Mouse (Mus musculus) layer of hippocampus, postnatal 36 days (tissue): Measurements from ENCODE around the gene Lax1. TPM values are rescaled to one million over a fixed set of nuclear protein-coding genes. Genes with fewer than 3 reads are reported as not detected.
"Not testable (repeated sequence)": the region's sequence is repeated elsewhere in the genome, so short reads cannot be mapped to it uniquely, and the experiment has no call there.

ENCODE experiments used
- DNase-seq, 2 experiments: peaks; one replicate each; pipeline ENCODE4 v3.0.0; 2022
- total RNA-seq, 2 experiments: library from RNA; stranded (reverse); gene quantifications; 2 replicates each; pipeline ENCODE4 v1.2.3; 2021

Gene Lax1
- total RNA-seq = not detected

DNA sequence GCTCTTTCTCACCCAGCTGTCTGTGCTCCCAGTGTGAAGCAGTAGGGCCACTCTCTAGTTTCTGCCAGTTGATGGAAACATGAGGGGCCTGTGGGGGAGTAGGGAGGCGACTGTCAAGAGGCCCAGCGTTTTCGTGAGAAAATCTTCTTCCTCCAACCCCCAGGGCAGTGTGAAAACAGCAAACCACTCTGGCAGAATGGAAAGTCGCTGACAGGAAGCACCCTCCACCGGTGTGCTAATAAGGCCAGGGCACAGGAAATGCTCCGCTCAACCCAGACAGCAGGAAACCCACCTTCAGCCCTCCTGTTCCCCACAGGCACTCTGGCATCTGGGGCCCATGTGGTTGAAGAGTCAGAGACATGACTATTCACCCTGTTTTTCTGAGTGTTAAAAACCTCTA is at the start of gene Lax1:
TSS of gene Lax1 (minus strand) at position 212 of the 400 bp plus-strand sequence.
- no peak for DNase-seq

DNA sequence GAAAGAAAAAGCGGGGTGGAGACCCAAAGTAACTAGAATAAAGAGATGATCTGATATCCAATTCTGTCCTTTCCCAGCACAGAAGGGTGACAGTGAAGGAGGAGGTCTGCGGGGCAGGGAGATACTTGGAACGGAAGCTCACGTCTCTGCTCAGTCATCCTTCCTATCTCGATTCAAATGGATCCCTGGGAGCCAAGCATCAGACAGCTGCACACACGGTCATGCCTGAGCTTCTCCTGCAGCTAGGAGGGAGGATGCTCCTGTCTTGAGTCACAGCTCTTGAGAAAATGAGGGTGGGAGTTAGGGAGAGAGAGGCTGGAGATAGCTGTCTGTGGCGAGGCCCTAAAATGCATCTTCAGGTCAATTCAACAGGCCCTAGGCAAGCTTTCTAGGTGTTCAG is 46.8 kb upstream of the Lax1 start:
- no peak for DNase-seq

DNA sequence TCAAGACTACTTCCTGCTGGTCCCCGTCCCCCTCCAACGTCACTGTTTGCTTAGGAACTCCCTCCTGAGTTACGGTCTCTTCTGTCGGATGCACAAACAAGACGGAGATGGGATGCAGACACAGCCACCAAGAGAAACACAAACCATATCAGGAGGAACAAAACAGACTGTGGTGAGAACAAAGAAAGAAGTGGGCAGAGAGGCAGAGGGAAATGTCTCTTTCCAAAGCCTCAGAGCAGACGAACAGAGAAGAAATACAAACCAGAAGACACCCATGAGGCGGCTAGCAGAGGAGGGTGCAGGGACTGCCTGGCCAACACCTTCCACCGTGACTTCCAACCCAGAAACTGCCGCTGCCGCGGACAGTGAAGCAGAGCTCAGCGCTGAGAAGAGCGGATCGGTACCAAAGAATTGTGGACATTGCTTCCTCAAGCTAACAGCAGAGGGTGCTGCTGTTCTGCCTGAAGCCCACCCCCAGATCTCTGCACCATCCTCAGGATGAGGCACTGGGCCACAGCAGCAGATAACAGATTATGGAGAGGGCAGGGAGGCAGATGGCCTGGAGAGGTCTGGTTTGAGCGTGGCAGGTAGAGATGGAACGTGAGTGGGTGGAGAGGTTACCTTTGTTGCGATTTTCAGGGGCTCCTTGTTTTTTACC is 46.2 kb upstream of the Lax1 start:
- DNase-seq = peak; percentile 72 to 79

DNA sequence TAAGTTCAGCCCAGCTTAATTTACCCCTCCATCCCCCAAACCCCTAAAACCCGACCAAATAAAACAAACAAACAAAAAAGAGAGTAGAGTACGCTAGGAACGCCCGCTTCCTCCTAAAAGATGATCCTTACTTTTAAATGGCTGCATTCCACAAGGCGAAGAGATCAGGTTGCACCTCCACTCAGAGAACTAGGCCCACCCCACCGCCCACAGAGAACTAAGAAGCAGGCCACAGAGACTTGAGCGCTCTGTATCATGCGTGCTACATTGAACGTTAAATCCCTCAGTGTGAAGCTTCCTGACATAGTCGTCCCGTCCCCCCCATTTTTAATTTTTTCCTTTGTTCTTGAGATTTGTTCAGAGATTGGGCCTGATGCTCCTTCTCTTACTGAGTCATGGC is 42.9 kb upstream of the Lax1 start:
- DNase-seq = no peak

DNA sequence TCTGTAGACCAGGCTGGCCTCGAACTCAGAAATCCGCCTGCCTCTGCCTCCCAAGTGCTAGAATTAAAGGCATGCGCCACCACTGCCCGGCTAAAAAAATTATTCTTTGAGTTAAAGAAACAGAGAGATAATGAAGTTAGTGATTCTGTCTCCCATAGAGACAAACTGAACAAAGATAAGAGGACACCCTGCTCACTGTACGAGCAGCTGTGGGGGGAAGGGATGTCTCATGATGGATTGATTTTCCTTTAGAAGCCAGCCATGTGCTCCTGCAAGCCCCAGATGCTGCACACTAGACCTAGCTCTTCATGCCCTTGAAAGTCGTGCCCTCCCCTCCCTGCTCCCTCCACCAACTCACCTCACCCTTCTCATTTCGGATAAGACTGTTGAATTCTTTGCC is 38.4 kb upstream of the Lax1 start:
- no peak for DNase-seq

DNA sequence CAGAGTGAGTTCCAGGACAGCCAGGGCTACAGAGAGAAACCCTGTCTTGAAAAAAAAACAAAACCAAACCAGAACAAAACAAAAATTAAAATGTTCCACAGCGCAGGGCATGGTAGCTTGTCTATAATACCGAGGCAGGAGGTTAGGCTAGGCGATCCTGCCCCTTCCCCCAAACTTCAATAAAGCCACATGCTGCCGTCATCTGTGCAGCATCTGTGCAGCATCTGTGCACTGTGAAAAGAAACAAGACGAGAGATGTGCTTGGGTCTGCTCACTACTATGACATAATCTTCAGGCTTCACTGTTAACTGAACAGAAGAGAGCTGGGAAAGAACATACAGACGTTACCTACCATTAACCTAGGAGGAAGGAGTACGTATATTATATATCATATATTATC is 30.4 kb upstream of the Lax1 start:
- DNase-seq = no peak

DNA sequence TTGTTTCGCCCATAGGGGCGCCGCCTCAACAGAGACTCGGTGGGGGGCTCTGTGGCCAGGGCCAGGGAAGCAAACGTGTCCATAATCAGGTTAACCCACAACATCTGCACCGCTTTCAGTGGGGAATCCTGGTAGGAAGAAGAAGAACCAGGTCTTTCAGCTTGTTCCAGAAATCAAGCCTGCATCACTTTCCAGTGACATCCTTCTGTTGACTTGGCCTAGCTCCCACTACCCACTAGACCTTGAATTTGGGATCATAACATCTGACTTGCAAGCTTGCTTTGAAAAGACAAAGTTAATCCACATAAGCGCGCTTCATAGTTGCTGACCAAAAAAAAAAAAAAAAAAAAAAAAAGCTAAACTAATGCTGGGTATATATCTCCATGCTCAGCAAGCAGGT is 28.9 kb upstream of the Lax1 start:
- DNase-seq = no peak

DNA sequence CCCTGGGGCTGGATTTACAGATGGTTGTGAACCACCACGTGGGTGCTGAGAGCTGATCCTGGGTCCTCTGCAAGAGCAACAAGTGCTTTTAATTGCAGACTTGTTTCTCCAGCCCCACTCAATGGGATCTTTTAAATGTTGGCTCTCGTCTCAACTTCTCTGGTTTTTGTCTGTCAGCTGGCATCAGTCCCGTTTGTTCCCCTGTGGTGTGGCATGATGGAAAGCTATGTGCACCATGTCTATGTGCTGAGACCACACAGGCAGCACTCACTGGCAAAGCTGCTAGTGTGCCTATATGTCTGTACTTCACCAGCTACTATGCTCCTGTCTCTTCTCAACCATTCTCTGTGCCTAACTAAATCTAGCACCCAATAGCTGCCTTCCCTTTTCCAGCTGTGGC is 28.4 kb upstream of the Lax1 start:
- no peak for DNase-seq

DNA sequence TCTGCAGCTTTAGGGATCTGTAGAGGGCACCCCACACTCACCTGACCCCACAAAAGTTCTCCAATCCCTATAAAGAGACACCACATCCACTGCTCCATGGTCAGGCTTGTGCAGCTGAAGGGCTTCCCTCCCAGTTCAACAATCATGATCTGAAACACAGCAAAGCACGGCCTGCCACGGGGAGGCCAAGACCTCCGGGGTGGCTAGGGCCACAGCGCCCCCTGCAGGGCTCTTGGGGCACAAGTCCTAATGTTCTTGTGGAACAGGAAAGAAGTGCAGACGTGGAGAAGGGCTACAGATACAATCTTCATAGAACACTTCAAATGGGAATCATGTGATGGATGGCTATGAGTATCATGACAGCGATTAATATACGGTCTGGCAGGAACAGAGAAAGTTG is 26.6 kb upstream of the Lax1 start:
- DNase-seq = no peak

DNA sequence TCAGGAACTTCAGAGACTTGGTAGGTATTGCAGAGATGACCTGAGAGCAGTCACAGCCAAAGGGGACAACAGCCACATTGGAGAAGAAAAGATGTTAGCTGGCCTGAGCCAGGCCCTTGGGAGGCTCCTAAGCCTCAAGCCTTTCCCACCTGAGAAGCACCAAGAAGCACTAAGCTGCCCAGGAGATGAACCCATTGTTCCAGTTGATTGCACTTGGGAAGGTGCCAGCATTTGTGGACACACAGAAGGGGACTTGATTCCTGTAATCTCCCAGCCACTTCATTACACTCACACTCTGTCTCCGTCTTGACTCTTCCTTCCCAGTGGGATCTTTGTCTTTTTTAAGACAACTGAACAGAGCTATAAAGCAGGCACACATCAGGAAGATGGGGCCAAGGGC is 25.3 kb upstream of the Lax1 start:
- no peak for DNase-seq

DNA sequence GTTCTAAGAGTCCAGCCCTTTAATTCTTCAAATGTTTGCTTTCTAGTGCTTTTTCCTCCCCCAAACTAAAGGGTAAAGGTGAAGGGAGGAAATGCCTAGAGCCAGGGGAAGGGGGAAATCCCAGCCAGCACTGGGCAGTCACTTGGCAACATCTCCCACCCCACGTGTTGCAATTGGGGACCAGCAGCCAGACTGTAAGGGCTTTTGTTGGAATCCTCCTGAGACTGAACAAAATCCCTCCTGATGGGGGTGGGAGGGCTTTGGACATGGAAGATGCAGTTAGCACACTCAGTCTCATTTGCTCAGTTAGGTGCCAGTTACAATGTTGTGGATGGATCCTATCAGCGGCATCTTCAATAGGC is 23.1 kb upstream of the Lax1 start:
- DNase-seq = no peak

DNA sequence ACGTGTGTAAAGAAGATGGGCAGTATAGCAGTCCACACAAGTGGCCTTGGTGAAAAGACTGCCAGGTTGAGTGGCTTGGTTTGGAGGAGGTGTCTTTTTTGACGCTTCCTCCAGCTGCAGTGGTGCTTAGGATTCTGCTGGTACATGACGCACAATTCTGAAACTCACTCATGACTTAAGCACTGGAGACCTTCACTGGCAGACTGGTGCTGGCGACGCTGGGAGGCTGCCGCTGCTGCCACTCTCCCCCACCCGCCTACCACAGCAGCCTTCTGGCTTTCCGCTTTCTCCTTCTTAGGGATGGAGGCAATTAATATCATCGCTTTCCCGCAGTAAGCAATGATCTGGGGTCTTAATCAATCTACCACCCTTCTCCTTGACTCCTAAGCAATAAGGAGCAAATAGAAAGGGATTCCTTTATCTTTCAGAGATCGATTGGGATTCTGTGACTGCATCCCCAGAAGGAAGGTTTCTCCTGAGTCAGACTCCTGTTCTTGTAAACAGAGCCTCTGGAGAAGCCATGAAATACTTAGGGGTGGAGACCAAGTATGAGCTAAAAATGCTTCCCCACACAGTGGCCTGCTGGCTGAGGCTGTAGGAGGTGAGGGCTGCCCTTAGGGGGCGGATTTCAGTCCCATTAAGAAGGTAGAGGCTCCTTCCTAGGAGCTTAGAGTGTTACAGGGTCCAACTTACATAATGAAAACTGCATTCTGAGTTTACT is 22.5 kb upstream of the Lax1 start:
- no peak for DNase-seq

DNA sequence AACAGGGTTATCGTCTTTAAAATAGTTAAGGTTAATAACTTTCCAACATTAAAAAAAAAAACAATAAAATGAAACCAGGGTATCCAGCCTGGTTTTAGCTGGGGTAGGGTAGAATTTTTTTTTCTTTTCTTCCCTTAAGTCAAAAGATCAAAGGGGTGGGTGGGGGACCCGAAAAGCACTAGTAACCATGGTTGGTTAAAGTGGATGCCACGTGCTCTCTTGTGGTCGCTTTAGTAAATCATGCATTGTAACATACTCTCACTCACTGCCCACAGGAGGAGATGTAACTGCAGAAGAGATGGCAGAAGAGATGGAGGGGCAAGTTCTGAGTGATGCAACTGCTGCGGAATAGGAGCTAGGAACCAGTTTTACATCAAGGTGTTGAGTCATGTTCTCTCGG is 21.5 kb upstream of the Lax1 start:
- no peak for DNase-seq

DNA sequence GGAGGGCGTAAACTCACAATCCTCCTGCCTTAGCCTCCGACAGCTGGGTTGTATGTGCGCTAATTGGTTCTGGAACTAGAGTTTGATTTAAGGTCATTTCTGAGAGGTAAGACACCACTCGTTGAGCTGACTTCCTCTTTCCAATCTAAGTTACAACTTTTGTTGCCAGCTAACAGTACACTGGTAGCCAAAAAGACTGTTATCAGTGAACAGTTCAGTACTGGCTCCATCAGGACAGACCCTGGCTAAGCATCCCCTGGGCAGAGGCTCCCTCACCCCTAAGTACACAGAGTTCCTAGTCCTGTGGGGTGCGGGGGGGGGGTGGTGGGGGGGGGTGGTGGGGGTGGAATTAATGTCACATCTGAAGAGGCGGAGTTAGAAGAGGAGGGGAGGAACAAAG is 21.0 kb upstream of the Lax1 start:
- no peak for DNase-seq

DNA sequence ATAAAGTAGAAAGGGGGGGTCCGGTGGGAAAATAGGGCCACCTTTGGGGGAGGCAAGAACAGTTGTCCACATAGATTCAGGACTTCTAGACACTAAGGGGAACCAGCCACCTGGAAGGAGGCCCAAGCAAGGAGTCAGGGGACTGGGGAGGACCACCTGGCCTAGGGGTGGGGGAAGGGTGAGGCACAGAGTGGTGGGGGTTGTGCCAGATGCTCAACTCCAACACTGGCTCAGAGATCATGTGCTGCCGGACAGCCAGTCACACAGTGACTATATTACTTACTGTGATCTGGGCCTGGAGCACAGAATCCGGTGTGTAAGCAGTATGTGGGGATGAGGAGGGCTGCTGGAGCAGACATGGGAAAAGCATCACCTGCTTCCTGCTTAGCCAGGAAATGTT is 19.4 kb upstream of the Lax1 start:
- no peak for DNase-seq

DNA sequence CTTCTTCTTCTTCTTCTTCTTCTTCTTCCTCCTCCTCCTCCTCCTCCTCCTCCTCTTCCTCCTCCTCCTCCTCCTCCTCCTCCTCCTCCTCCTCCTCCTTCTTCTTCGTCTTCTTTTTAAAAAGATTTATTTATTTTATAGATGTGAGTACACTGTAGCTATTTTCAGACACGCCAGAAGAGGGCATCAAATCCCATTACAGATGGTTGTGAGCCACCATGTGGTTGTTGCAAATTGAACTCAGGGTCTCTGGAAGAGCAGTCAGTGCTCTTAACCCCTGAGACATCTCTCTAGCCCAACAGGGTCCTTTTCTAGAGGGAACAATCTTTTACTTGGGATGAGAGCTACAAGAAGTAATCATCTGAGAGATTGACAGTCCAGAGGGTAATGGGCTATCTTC is 11.9 kb upstream of the Lax1 start:
- DNase-seq = not testable (repeated sequence)

DNA sequence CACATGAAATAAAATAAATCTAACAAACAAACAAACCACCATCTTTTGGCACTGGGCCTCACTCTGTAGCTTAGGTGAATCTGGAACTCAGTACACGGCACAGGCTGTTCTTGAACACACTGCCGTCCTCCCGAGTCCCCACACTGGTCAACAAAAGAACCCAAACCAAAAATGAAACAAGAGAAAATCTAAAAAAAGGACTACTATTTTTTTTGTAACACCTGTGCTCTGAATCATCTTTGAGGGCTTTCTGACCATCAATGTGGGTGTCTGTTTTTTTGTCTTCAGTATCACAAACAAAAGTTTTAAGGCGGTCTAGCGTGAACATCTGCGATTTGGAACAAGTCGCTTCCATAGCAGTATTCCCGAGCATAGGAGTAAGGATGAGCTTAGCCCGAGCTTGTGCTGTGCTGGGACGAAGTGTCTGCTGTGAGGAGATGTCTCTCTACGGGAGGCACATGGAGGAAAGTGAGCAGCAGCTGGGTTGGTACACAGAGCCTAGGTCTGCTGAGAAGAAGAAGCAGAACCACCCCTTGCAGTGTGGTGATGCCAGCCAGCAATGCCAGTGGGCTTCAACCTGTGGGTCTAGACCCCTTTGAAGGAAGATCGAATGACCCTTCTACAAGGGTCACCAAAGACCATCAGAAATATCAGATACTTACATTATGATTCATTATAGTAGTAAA is 8.2 kb upstream of the Lax1 start:
- DNase-seq = no peak

DNA sequence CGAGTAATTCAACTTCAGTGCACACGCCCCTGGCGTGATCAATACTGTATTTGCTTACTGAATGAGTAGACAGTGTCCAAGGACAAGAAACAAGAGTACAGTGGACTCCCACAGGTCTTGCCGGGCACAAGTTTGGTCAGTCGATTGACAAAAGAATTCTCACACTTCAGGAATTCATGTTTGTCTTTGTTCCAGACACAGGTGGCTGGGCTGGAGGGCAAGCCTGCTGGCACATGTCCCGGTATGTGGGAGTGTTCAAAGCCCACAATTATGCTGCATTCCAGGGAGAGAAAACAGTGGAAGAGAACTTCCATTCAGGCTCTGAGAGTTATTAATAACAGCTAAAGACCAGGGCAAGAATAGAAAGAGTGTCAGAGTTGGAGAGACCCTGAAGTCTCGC is 6.0 kb upstream of the Lax1 start:
- peak in 1 of 2 experiments; percentile 11 for DNase-seq

DNA sequence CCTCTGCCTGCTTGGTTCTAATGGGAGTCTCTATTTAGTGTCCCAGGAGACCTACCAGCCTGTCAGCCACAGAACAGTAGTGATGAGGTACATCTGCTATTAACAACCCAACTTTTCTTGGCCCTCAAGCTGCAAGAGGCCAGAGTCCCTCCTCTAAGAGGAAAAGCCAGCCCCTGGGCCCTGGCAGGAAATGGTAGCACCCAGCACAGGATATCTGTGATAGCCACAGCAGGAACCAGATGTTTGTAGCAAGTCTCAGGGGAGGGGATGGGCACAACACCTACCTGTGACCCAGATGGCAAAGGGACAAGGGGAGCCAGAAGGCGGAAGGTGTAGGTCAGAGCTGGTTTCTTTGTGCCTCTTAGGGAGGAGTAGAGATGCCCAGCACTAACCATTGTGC is 5.0 kb upstream of the Lax1 start:
- DNase-seq = no peak

DNA sequence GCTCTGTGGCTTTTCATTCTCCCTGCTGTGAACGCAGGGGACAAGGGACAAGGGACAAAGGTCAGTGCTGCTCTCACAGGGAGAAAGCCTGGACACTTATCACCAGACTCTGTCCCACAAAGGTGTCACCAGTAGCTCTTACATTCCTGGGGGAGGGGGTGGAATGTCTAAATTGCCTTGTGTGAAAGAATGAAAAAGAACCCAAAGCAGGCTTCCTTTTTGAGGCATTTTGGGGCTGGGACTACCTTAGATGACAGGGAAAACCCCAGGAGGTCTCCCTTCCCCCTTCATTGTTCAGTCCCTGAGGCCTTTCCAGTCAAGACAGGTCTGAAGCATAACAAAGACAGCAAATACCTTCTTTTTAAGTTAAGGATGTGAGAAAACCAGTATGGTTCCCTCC is 4.4 kb upstream of the Lax1 start:
- DNase-seq = no peak

DNA sequence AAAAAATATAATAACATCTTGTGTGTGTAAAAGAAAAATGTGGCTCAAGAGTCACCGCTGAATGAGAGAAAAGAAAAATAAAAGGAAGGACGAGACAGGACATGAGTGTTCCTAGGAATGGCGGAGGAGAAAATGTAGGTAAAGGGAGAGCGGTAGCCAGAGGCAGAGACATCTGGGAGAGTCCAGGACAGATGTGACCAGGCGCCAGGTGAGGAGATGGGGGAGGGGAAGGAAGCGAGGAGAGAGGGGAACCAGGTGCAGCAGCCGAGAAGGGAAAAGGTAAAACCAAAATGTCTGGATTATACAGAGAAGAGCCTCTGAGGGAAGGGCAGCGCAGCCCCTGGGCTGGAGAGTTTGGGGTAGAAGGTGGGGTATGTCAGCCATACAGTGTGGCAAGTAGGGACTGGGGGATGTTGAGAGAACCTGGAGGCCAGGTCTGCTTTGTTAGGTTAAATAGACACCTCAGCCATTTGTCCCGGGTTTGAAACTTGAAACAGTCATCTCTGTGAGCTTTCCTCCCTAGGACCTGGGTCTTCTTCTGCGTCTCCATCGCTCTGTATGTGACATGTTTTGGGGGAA is 3.7 kb upstream of the Lax1 start:
- no peak for DNase-seq

DNA sequence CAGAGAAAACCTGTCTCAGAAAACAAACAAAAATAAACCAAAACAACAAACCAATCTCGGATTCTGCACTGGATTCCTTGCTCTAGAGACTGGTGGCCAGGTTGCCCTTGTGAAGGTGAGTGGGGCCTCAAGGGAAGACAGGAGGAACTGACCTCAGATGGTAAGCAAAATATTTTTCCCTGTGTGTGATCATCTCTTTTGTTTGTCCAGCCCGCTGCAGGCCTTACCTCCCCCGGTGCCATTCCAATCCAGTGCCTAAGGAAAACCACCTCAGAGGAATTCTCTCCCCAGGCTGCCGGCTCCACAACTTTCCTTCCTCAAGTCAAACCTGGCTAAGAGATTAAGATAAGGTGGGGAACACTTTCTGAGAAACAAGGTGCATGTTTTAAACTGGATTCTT is 2.3 kb upstream of the Lax1 start:
- no peak for DNase-seq

DNA sequence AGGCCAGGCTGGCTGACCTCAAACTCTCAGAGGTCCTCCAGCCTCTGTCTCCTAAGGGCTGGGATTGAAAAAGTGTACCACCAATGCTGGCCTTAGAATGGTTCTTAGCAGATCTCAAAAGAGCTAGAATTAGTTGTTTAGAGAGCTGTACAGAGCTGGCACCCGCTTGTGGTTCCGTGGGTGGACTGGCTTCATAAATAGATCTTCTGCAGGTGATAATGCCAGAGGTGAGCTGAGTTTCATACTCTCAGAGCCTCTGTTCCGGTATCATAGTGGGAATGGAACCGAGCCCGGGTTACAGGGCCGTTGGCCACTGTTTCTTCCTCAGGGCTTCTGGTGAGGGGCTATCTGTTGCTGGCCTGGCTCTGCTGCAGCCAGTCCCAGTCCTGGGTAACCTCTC is 1.1 kb upstream of the Lax1 start:
- no peak for DNase-seq

DNA sequence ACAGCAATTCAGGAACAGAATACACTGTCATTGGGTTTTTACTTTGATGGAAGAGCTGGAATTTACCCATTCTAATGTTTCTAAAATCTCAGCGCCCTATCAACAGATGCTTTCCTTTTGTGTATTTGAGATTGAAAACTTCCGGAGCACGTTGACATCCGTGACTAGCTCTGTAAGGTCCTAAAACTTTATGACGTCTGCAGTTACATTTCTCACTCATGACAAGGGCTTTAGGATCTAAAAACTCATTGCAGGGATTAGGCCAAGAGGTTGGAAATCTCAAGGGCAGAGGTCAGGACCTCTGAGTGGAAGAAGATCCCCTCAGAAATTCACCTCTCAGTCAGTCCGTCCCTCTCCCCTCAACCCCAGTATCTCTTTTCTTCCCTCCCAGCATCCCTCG is 1.6 kb downstream of the Lax1 start:
- DNase-seq = no peak
